Mouse (Mus musculus) testis, adult 2 months (tissue): ENCODE measurements around the gene Tmigd1. TPM values are rescaled to one million over a fixed set of nuclear protein-coding genes. Genes with fewer than 3 reads are reported as not detected.

Experiments used
- H3K27ac ChIP-seq: fragments of 200-500 bp; 2 replicates; pipeline ENCODE4 v1.5.1; 2012; ENCODE audit warnings: low read depth, low read length; ENCODE audit not compliant: control insufficient read depth, insufficient read depth
- H3K27me3 ChIP-seq: fragments of 200-500 bp; 2 replicates; pipeline ENCODE4 v1.6.1; 2012; ENCODE audit warnings: mild to moderate bottlenecking, low read length, moderate library complexity; ENCODE audit not compliant: control insufficient read depth, insufficient read depth
- H3K36me3 ChIP-seq: fragments of 200-500 bp; 2 replicates; pipeline ENCODE4 v1.6.1; 2012; ENCODE audit warnings: mild to moderate bottlenecking, low read length; ENCODE audit not compliant: control insufficient read depth, insufficient read depth
- H3K4me1 ChIP-seq: fragments of 200-500 bp; 2 replicates; pipeline ENCODE4 v1.6.1; 2012; ENCODE audit warnings: low read length; ENCODE audit not compliant: control insufficient read depth, insufficient read depth
- H3K4me3 ChIP-seq: fragments of 200-500 bp; 2 replicates; pipeline ENCODE4 v1.5.1; 2012; ENCODE audit warnings: low read depth, mild to moderate bottlenecking, low read length, moderate library complexity, mixed read lengths; ENCODE audit not compliant: control insufficient read depth
- CTCF ChIP-seq: fragments of 200-500 bp; IDR thresholded peaks from 2 replicates; pipeline ENCODE4 v1.5.1; 2012; ENCODE audit warnings: low read depth, mild to moderate bottlenecking, inconsistent platforms, low read length, moderate library complexity; ENCODE audit not compliant: control insufficient read depth, insufficient read depth, insufficient replicate concordance
- POLR2A ChIP-seq: fragments of 200-500 bp; IDR thresholded peaks from 2 replicates; pipeline ENCODE4 v1.6.1; 2012; ENCODE audit warnings: low read depth, mild to moderate bottlenecking, inconsistent platforms, low read length, moderate library complexity; ENCODE audit not compliant: control insufficient read depth
- polyA plus RNA-seq: library from polyadenylated mRNA; depleted of rRNA; stranded (reverse); fragments of >200 nt; gene quantifications from 2 replicates; pipeline ENCODE4 v1.2.3, GENCODE M21; 2012; rRNA removed

Gene Tmigd1
- not detected in 2 replicates for polyA plus RNA-seq

- Histone ChIP-seq H3K36me3 (no peaks in the 10 kb centered on the region), H3K27me3 (no peaks in the 10 kb centered on the region), H3K4me3 (no peak within 1 kb of the TSS), H3K4me1 (no peaks in the 10 kb centered on the region), H3K27ac (no peak within 1 kb of the TSS)
- no peak for TF ChIP-seq CTCF
- no peak for TF ChIP-seq POLR2A
Observed at GRCm38 (mm10) chr11:76901579-76902361, at the start of gene Tmigd1. Tmigd1 (plus strand) TSS chr11:76902159.

DNA sequence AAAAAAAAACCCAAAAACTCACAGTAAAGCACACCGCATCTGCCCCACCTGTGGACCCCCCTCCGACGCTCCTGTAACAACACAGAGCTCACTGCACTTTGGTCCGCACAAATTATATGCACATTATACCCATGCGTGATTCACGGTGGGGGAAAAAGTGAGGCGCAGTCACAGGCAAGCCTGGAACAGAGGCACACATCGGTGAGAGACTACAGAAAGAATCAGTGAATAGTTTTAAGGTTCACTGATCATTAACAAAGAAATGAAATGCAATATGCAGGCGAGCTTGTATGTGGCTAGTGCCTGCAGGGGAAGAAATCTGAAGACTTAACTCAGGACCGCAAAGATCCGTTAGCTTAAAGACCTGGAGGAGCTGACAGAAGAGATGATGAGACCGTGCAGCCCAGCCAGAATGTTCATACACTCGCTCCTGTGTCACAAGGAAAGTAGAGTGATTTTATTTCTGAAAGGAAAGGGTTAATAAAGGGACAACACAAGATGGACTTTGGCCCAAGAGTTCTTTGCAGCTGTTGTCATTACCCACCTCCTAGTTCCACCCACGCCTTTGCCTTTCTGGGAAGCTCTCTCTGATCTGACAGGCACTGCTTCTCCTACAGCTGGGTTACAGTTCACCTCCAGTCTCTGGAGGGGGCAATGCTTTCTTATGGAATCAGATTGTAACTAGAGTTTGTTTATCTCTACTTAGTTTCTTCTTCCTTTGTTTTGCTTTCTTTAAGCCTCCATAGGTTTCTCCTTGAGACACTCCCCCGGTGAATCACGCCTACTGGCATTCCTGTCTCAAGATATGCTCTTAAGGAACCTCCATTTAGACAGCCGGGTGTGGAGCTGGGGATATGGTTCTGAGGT is 47.3 kb upstream of the Tmigd1 start:
- Histone ChIP-seq H3K27ac (no peak overlapping the region), H3K36me3 (no peaks in the 10 kb centered on the region), H3K4me1 (no peaks in the 10 kb centered on the region; the same call in 1 of the 2 replicates), H3K27me3 (no peaks in the 10 kb centered on the region), H3K4me3 (no peak overlapping the region)
- TF ChIP-seq POLR2A (no peak), CTCF (no peak)

- Histone ChIP-seq H3K36me3 (no peaks in the 10 kb centered on the region), H3K27ac (no peak overlapping the region), H3K4me3 (no peak overlapping the region), H3K27me3 (no peaks in the 10 kb centered on the region), H3K4me1 (no peaks in the 10 kb centered on the region; the same call in 1 of the 2 replicates)
- TF ChIP-seq CTCF, result no peak
- TF ChIP-seq POLR2A, result no peak
Observed at GRCm38 (mm10) chr11:76856601-76857000, 45.4 kb upstream of the Tmigd1 start.

DNA sequence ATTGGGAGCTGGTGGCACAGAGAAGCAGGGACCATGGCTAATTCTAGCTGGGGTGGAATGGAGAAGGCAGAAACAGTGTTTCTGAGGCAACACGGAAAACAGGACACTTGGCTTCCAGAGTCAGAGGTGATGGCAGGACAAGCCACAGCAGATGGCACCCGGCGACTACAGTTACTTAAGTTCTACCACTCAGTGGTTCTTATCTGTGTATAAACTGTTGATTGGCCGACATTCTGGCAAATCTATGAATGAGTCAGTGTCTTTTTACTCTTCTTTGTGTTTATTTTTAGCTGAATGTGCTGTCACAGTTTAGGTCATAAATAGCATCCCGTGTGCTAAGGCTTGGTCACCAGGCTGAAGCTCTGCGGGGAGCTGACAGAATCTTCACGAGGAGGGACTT is 44.8 kb upstream of the Tmigd1 start:
- Histone ChIP-seq H3K27ac (no peak overlapping the region), H3K27me3 (no peaks in the 10 kb centered on the region), H3K4me1 (no peaks in the 10 kb centered on the region; the same call in 1 of the 2 replicates), H3K4me3 (no peak overlapping the region), H3K36me3 (no peaks in the 10 kb centered on the region)
- TF ChIP-seq CTCF (no peak), POLR2A (no peak)

DNA sequence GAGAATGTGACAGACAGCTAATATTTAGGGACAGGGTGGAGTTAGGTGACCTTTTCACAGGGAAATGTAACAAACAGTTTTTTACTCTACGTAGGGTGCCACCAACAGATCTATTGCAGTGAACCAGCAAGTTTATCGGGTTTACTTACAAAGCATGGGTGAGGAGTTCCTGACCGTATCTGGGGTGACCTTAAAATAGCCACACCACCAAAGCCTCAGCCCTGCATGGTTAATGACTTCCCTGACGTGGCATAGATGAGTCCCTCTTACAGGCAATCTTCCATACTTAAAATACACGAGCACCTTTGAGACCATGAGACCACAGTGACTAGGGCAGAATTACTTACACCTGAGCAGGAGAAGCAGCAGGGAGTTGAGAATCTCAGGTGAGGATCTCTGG is 43.2 kb upstream of the Tmigd1 start:
- Histone ChIP-seq H3K4me3 (no peak overlapping the region), H3K27me3 (no peaks in the 10 kb centered on the region), H3K4me1 (no peaks in the 10 kb centered on the region; the same call in 1 of the 2 replicates), H3K36me3 (no peaks in the 10 kb centered on the region), H3K27ac (no peak overlapping the region)
- TF ChIP-seq CTCF, result no peak
- no peak for TF ChIP-seq POLR2A

DNA sequence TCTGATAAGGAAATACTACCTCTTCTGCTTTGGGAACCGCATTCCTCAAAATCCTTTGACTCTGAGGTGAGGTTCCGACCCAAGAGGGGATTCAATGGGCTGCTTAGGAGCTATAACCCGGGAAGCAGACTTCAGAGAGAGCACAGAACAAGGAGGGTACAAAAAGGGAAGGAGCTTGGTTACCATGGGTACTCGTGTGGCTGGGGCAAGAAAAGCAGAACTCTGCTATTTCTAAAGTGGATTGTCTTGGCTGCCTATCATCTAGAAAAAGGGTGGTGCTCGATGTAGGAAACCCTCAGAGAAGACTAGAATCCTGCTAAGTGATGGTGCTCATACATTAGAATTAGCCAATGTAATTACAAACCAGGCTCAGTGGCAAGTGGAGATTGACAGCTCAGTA is 42.7 kb upstream of the Tmigd1 start:
- H3K27me3 ChIP-seq, result no peaks in the 10 kb centered on the region
- no peak overlapping the region for H3K4me3 ChIP-seq
- no peak overlapping the region for H3K27ac ChIP-seq
- TF ChIP-seq POLR2A (no peak), CTCF (no peak)
- H3K36me3 ChIP-seq, result no peaks in the 10 kb centered on the region
- no peaks in the 10 kb centered on the region; the same call in 1 of the 2 replicates for H3K4me1 ChIP-seq

DNA sequence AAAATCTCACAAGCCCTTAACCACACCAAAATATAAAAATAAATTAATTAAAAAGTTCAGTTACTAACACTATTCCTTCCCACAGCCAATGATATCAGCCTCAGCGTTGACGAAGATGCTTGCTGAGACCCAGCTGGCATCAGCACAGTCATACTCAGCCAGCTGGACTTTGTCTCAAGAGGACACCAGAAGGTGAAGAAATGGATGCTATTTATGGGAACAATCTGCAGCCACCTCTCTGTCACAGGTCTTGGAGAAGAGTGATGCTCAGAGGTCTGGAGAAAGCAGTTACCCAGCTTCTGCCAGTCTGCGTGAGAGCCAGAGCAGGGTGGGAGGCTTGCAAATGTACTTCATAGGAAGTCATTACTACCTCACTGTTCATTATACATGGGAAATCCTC is 40.8 kb upstream of the Tmigd1 start:
- TF ChIP-seq POLR2A, result no peak
- no peak for TF ChIP-seq CTCF

More for the DNA sequence above, 40.8 kb upstream of the Tmigd1 start:
- Histone ChIP-seq H3K27me3 (no peaks in the 10 kb centered on the region), H3K36me3 (no peaks in the 10 kb centered on the region), H3K4me3 (no peak overlapping the region), H3K4me1 (no peaks in the 10 kb centered on the region; the same call in 1 of the 2 replicates), H3K27ac (no peak overlapping the region)
